Comparison of ENCODE assay signal across 9 mouse cellular contexts in genomic region chr2:78189620-78190019, GRCm38 (mm10).
A peak's percentile ranks its signal among the peaks of the same experiment; 100 is the strongest.
DNase-seq lines count a peak whose midpoint lies in the region; ATAC-seq lines count a peak whose summit lies in the region.
"Had no signal": no experiment of that assay in that cellular context is flagged by ENCODE, and none has a peak within 500 bp of the region (broad histone marks: within the 10 kb centered on the region; RNA-seq: fewer than 3 reads in every experiment).

No protein-coding gene starts in this region.

- 3% methylated on average over 1 of the region's 1 CpGs for WGBS in neural tube, embryonic 15.5 days
- WGBS in stomach, embryonic 16.5 days, result 7% methylated on average over 1 of the region's 1 CpGs

- no peaks in the 10 kb centered on the region for H3K36me3 ChIP-seq in neural tube, embryonic 15.5 days
- H3K36me3 ChIP-seq in stomach, embryonic 16.5 days (ENCODE audit: control insufficient read depth, insufficient read depth, low read length), result no peaks in the 10 kb centered on the region

- no peaks in the 10 kb centered on the region for H3K9me3 ChIP-seq in neural tube, embryonic 15.5 days (replicated peaks)
- H3K9me3 ChIP-seq in stomach, embryonic 16.5 days (replicated peaks; ENCODE audit: control insufficient read depth, low read length), result no peaks in the 10 kb centered on the region

- DNase-seq in frontal cortex, postnatal 25 days (ENCODE audit: low spot score in 2 of 2), result no peak
- DNase-seq in neural tube, embryonic 10.5 days (ENCODE audit: extremely low spot score, low spot score), result peak; percentile 36
- peak; percentile 20 for DNase-seq in hindlimb bud, embryonic 11.5 days (ENCODE audit: extremely low spot score, low read depth, low spot score)
- DNase-seq in testis, postnatal 10 days (ENCODE audit: low spot score), result no peak
- DNase-seq: cerebellum, adult 2 months had no signal

- no peaks in the 10 kb centered on the region for H3K27me3 ChIP-seq in neural tube, embryonic 15.5 days (replicated peaks)
- no peaks in the 10 kb centered on the region for H3K27me3 ChIP-seq in stomach, embryonic 16.5 days (ENCODE audit: control insufficient read depth, insufficient read depth, low read length)

- H3K27ac ChIP-seq in neural tube, embryonic 15.5 days (replicated peaks), result no peak overlapping the region
- no peak overlapping the region for H3K27ac ChIP-seq in stomach, embryonic 16.5 days (ENCODE audit: low read length)

- H3K9ac ChIP-seq in neural tube, embryonic 15.5 days (replicated peaks), result no peak overlapping the region
- H3K9ac ChIP-seq in stomach, embryonic 16.5 days (ENCODE audit: low read length), result no peak overlapping the region

- no peak overlapping the region for H3K4me2 ChIP-seq in neural tube, embryonic 15.5 days
- no peak overlapping the region for H3K4me2 ChIP-seq in stomach, embryonic 16.5 days (ENCODE audit: low read depth, low read length)

- H3K4me3 ChIP-seq in neural tube, embryonic 15.5 days (replicated peaks), result no peak overlapping the region
- H3K4me3 ChIP-seq in stomach, embryonic 16.5 days (replicated peaks; ENCODE audit: low read length), result no peak overlapping the region

- peak; percentile 59 for ATAC-seq in frontal cortex, adult (ENCODE audit: low TSS enrichment)
- ATAC-seq in neural tube, embryonic 15.5 days (ENCODE audit: low FRiP score), result no peak
- ATAC-seq in stomach, embryonic 16.5 days (ENCODE audit: insufficient read depth, low FRiP score), result peak; percentile 40; the same call in 1 of the 2 replicates
- no peak for ATAC-seq in monocyte, adult 5-6 weeks (replicated peaks; ENCODE audit: insufficient number of reproducible peaks, low FRiP score, low TSS enrichment, poor library complexity, severe bottlenecking)

- H3K4me1 ChIP-seq in neural tube, embryonic 15.5 days, result no peaks in the 10 kb centered on the region
- no peaks in the 10 kb centered on the region for H3K4me1 ChIP-seq in stomach, embryonic 16.5 days (ENCODE audit: control insufficient read depth, insufficient read depth, low read length)

Comparison
In these comparisons a context has a peak if more than half of its experiments do, and no peak if none do; other contexts are left out.
1. ATAC-seq: peak in frontal cortex, adult (single experiment) and stomach, embryonic 16.5 days (single experiment); none in neural tube, embryonic 15.5 days (single experiment) and monocyte, adult 5-6 weeks (single experiment).
2. DNase-seq: peak in neural tube, embryonic 10.5 days (single experiment) and hindlimb bud, embryonic 11.5 days (single experiment); none in frontal cortex, postnatal 25 days (0 of 2) and testis, postnatal 10 days (single experiment).